Mouse (Mus musculus) testis, adult 2 months (tissue): ENCODE measurements around the gene Banp. TPM values are rescaled to one million over a fixed set of nuclear protein-coding genes. Genes with fewer than 3 reads are reported as not detected.

Experiments
- H3K27ac ChIP-seq: fragments of 200-500 bp; 2 replicates; pipeline ENCODE4 v1.5.1; 2012; ENCODE audit warnings: low read depth, low read length; ENCODE audit not compliant: control insufficient read depth, insufficient read depth
- H3K27me3 ChIP-seq: fragments of 200-500 bp; 2 replicates; pipeline ENCODE4 v1.6.1; 2012; ENCODE audit warnings: mild to moderate bottlenecking, low read length, moderate library complexity; ENCODE audit not compliant: control insufficient read depth, insufficient read depth
- H3K36me3 ChIP-seq: fragments of 200-500 bp; 2 replicates; pipeline ENCODE4 v1.6.1; 2012; ENCODE audit warnings: mild to moderate bottlenecking, low read length; ENCODE audit not compliant: control insufficient read depth, insufficient read depth
- H3K4me1 ChIP-seq: fragments of 200-500 bp; 2 replicates; pipeline ENCODE4 v1.6.1; 2012; ENCODE audit warnings: low read length; ENCODE audit not compliant: control insufficient read depth, insufficient read depth
- H3K4me3 ChIP-seq: fragments of 200-500 bp; 2 replicates; pipeline ENCODE4 v1.5.1; 2012; ENCODE audit warnings: low read depth, mild to moderate bottlenecking, low read length, moderate library complexity, mixed read lengths; ENCODE audit not compliant: control insufficient read depth
- CTCF ChIP-seq: fragments of 200-500 bp; IDR thresholded peaks from 2 replicates; pipeline ENCODE4 v1.5.1; 2012; ENCODE audit warnings: low read depth, mild to moderate bottlenecking, inconsistent platforms, low read length, moderate library complexity; ENCODE audit not compliant: control insufficient read depth, insufficient read depth, insufficient replicate concordance
- POLR2A ChIP-seq: fragments of 200-500 bp; IDR thresholded peaks from 2 replicates; pipeline ENCODE4 v1.6.1; 2012; ENCODE audit warnings: low read depth, mild to moderate bottlenecking, inconsistent platforms, low read length, moderate library complexity; ENCODE audit not compliant: control insufficient read depth
- polyA plus RNA-seq: library from polyadenylated mRNA; depleted of rRNA; stranded (reverse); fragments of >200 nt; gene quantifications from 2 replicates; pipeline ENCODE4 v1.2.3, GENCODE M21; 2012

The Banp gene
- polyA plus RNA-seq, 1 experiment = 15.6 TPM

DNA sequence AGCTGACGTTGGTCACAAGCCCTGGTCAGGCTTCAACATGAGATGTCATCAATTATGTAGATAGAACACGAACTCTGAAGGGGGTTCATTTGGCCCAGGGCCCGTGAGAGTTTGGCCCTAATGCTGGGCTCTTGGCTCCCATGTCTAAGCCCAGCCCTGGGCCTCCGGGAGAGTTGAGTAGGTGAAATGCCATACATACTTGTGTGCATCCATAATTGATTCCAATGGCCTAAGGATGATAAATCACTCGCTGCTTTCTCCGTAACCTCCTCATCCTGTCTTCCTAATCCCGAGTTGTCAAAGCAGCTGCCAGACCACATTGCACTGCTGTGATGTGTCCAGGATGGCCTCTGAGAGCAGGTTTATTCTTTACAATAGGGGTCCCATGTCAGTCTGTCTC, 107.3 kb downstream of the Banp start:
- no peak overlapping the region for H3K27ac ChIP-seq
- H3K27me3 ChIP-seq = no peaks in the 10 kb centered on the region
- no peaks in the 10 kb centered on the region for H3K4me1 ChIP-seq
- TF ChIP-seq CTCF = no peak
- no peak for TF ChIP-seq POLR2A
- H3K4me3 ChIP-seq = no peak overlapping the region
- no peaks in the 10 kb centered on the region for H3K36me3 ChIP-seq

- Histone ChIP-seq H3K36me3 (no peaks in the 10 kb centered on the region), H3K4me3 (no peak overlapping the region), H3K27me3 (no peaks in the 10 kb centered on the region), H3K27ac (no peak overlapping the region), H3K4me1 (no peaks in the 10 kb centered on the region)
- TF ChIP-seq CTCF (no peak), POLR2A (no peak)
These were observed 109.0 kb downstream of the Banp start for GRCm38 (mm10) chr8:122058510-122058909.

DNA sequence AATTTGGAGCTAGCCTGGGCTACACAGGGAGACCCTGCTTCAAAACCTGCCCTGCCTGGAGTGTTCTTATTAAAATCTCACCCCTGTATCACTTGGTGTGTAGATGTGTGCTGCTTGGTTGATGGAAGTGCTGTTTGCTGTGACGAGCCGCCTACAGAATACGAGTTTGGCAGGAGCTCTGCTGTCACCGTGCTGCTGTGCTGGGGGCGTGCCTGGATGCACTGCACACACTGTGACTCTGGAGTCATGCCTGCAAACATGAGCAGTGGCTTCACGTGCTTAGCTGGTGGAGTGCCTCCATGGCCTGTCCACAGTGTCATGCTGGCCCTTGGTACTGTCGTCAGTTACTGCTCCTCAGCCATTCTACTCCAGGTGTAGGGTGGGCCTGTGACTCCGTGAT, 109.4 kb downstream of the Banp start:
- no peak overlapping the region for H3K27ac ChIP-seq
- TF ChIP-seq POLR2A = no peak
- no peak for TF ChIP-seq CTCF
- no peaks in the 10 kb centered on the region for H3K36me3 ChIP-seq
- H3K27me3 ChIP-seq = no peaks in the 10 kb centered on the region
- no peak overlapping the region for H3K4me3 ChIP-seq
- H3K4me1 ChIP-seq = no peaks in the 10 kb centered on the region

DNA sequence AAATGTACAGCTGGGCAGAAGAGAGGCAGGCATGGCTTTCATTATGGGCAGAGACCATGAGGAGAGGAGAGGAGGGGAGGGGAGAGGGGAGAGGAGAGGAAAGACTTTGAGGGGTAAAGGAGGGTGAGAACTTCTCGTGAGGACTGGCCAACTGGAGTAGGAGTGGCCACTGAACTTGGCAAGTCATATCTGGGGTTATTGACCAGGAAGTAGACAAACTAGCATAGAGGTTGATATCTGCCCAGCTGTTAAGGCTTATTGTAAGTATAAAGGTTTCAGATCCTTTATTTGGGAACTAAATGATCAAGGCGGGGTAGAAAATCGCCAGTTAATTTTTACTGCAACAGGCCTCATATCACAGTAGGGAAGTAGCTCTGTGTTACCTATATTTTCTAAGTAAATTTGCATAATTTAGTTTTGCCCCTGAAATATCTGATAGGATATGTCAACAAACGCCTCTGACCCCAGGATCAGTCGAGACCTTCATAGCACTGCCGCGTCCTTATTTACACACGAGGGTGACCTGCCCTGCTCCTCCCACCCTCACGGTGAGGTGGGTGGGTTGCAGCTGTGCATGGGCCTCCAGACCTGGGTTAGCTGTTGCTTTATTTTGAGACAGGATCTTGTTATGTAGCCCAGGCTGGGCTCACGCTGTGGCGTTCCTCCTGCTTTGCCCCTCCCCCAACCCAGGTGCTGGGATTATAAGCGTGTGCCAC, 113.1 kb downstream of the Banp start:
- no peaks in the 10 kb centered on the region for H3K27me3 ChIP-seq
- H3K27ac ChIP-seq = no peak overlapping the region
- TF ChIP-seq CTCF = no peak
- no peak for TF ChIP-seq POLR2A
- no peaks in the 10 kb centered on the region for H3K36me3 ChIP-seq
- no peak overlapping the region for H3K4me3 ChIP-seq
- no peaks in the 10 kb centered on the region for H3K4me1 ChIP-seq

DNA sequence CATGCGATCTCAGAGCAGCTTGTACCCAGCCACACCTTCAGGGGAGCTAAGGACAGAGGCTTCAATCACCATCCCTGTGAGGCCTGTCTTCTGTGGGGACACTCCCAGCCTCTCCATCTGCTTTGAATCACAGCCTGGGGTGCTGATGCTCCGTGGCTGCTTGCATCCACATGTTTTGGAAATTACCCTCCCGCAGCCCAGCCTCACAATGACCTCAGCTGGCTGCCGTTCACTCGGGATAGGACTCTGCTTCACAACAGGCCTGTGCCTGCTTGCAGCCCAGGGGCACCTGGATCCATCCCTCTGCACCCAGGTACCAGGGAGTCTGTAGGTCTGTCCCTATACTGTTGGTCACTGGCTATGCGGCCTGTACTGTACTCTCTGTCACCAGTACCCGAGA, 114.8 kb downstream of the Banp start:
- Histone ChIP-seq H3K27me3 (no peaks in the 10 kb centered on the region), H3K4me3 (no peak overlapping the region), H3K27ac (no peak overlapping the region), H3K4me1 (no peaks in the 10 kb centered on the region), H3K36me3 (no peaks in the 10 kb centered on the region)
- TF ChIP-seq CTCF = no peak
- TF ChIP-seq POLR2A = no peak

- Histone ChIP-seq H3K4me3 (no peak overlapping the region), H3K36me3 (no peaks in the 10 kb centered on the region), H3K4me1 (no peaks in the 10 kb centered on the region), H3K27ac (no peak overlapping the region), H3K27me3 (no peaks in the 10 kb centered on the region)
- TF ChIP-seq POLR2A = no peak
- no peak for TF ChIP-seq CTCF
These were observed 118.4 kb downstream of the Banp start for GRCm38 (mm10) chr8:122067783-122068505.

GRCm38 (mm10) chr8:122068609-122069008, 119.1 kb downstream of the Banp start:
- Histone ChIP-seq H3K4me1 (no peaks in the 10 kb centered on the region), H3K27me3 (no peaks in the 10 kb centered on the region), H3K36me3 (no peaks in the 10 kb centered on the region), H3K27ac (no peak overlapping the region), H3K4me3 (no peak overlapping the region)
- TF ChIP-seq CTCF (no peak), POLR2A (no peak)
